Mouse (Mus musculus) heart, embryonic 12.5 days (tissue): ENCODE results near the gene Podn. TPM values are rescaled to one million over a fixed set of nuclear protein-coding genes. Genes with fewer than 3 reads are reported as not detected.

Experiments
- microRNA-seq: library from miRNA; unstranded; fragments of <30 nt; microRNA quantifications from one replicate; pipeline ENCODE4, GENCODE M21; 2017
- polyA plus RNA-seq: library from polyadenylated mRNA; unstranded; fragments of >200 nt; fragmentation: Nextera tagmentation; extraction: Ambion mirVana; gene quantifications from 2 replicates; pipeline ENCODE4 v1.2.1, GENCODE M21; 2016

Podn gene
- polyA plus RNA-seq, 1 experiment from 2014 or later: 0.55 TPM

Small RNAs within 50 kb of the gene (microRNA-seq; reads per million reads assigned to microRNA genes)
- gene Mir6397: not detected

Other genes with a start within 250 kb of the Podn start
- 106 and 114 TPM in 2 replicates for gene Magoh, start 216.7 kb downstream of the Podn start, polyA plus RNA-seq
- 104 and 105 TPM in 2 replicates for gene 0610037L13Rik, start 206.6 kb downstream of the Podn start, polyA plus RNA-seq
- 56.7 and 58.8 TPM in 2 replicates for gene Cpt2, start 172.8 kb downstream of the Podn start, polyA plus RNA-seq
- gene Slc1a7, start 128.1 kb downstream of the Podn start, polyA plus RNA-seq: not detected in 2 replicates
- gene Scp2, start 48.6 kb upstream of the Podn start, polyA plus RNA-seq: 166 and 168 TPM in 2 replicates
- 14.5 and 14.6 TPM in 2 replicates for gene Echdc2, start 69.0 kb upstream of the Podn start, polyA plus RNA-seq
- gene Zyg11a, start 121.6 kb upstream of the Podn start, polyA plus RNA-seq: 0.13 TPM in 1 of 2 replicates, not detected in the other
- gene Zyg11b, start 204.7 kb upstream of the Podn start, polyA plus RNA-seq: 11.0 and 12.1 TPM in 2 replicates
- 46.6 and 46.8 TPM in 2 replicates for gene Coa7, start 231.7 kb upstream of the Podn start, polyA plus RNA-seq